Mouse (Mus musculus): ENCODE data around the gene Ppm1g. TPM values are rescaled to one million over a fixed set of nuclear protein-coding genes. Genes with fewer than 3 reads are reported as not detected.

The Ppm1g gene
- polyA plus RNA-seq, 1 experiment from 2014 or later: 177 TPM

DNA sequence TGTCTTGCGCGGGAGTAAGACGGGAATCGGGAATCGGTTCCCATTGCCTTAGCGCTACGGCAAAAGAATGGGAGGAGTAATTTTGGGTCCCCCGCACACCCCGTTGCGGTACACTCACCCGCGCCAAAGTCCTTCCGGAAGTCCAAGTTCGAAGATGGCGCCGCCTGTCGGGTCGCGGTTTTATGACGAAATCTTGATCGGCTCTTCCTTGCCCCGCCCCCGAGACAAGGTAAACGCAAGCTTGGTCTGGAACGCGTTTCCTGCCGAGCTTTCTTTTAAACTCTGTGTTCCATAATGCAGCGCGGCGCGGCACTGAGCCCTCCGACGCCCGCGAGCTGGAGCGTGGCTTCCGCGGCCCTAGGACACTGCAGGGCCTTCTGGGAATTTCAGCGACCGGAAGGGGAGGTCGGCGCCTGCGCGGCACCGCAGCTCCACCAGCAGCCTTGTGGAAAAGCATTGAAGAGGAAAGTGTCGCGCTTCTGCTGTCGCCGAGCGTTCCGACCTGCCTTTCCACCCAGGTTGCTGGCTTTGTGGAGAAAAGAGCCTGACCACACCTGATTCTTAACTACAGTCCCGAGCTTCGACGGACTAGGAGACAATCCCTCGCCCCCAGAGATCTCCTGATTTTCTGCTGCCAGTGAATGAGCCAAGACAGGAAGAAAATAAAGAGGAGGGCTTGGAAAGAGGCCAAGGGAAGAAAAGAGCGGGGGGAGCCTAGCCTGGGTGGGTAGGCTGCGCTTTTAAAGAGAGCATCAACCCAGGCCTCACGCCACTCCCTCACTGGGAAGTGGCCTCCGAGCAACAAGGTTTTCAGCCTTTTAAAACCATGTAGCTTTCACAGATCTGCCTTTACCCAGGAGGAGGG lies 40.5 kb downstream of the Ppm1g start, which contains the start of the genes Gm29609 and Gtf3c2:
Gene Gm29609, minus strand, starts transcription at position 146 of the 865 bp plus-strand sequence.
Gene Gtf3c2, minus strand, starts transcription at position 379 of the 865 bp plus-strand sequence.
- H3K27me3 ChIP-seq (ENCODE audit: control insufficient read depth, insufficient read depth, low read length): no peaks in the 10 kb centered on the region
- H3K4me2 ChIP-seq (ENCODE audit: low read depth, low read length, severe bottlenecking): peak within 1 kb of the TSS; percentile 81
- ATAC-seq (replicated peaks; ENCODE audit: low FRiP score) (peak; percentile 97), DNase-seq (ENCODE audit: low spot score) (peak; percentile 94)
- under 1% methylated on average over 59 of the region's 59 CpGs for WGBS
- H3K9ac ChIP-seq (ENCODE audit: low read length): peak within 1 kb of the TSS; percentile 79
- no peaks in the 10 kb centered on the region for H3K9me3 ChIP-seq (ENCODE audit: control insufficient read depth, low read length)
- H3K4me1 ChIP-seq (replicated peaks; ENCODE audit: control insufficient read depth, insufficient read depth, low read length): no peaks in the 10 kb centered on the region
- no peaks in the 10 kb centered on the region for H3K36me3 ChIP-seq (ENCODE audit: control insufficient read depth, insufficient read depth, low read length)
- H3K4me3 ChIP-seq (ENCODE audit: low read depth, low read length): peak within 1 kb of the TSS; percentile 91
- peak within 1 kb of the TSS; percentile 98 for H3K27ac ChIP-seq (ENCODE audit: low read depth, low read length)

DNA sequence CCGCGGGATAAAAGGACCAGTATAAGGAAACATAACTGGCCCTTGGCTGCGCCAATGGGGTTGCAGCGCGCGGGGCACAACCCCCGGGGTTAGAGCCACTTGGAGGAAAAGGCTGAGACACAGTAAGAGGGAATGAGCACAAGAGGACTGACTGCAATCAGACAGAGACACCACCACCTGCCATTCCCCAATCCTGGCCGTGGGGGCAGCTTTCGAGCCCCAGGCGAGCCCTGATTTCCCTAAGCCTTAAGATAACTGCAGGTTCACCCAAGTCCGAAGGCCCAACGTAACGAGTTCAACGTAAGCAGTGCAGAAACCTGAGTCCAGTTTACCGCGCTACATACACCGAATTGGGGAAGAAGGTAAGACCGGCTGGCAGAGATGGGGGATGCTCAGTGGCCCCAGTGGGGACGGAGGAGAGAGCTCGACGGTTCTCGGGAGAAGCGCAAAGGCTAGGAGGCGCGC lies 41.2 kb downstream of the Ppm1g start:
- Histone ChIP-seq H3K9ac (ENCODE audit: low read length) (peak overlapping the region; percentile 79), H3K27ac (ENCODE audit: low read depth, low read length) (peak overlapping the region; percentile 98), H3K36me3 (ENCODE audit: control insufficient read depth, insufficient read depth, low read length) (no peaks in the 10 kb centered on the region), H3K4me3 (ENCODE audit: low read depth, low read length) (peak overlapping the region; percentile 91), H3K27me3 (ENCODE audit: control insufficient read depth, insufficient read depth, low read length) (no peaks in the 10 kb centered on the region), H3K4me1 (replicated peaks; ENCODE audit: control insufficient read depth, insufficient read depth, low read length) (no peaks in the 10 kb centered on the region), H3K4me2 (ENCODE audit: low read depth, low read length, severe bottlenecking) (peak overlapping the region; percentile 81), H3K9me3 (ENCODE audit: control insufficient read depth, low read length) (no peaks in the 10 kb centered on the region)
- peak; percentile 59 for DNase-seq (ENCODE audit: low spot score)
- ATAC-seq (replicated peaks; ENCODE audit: low FRiP score): peak; percentile 63
- under 1% methylated on average over 25 of the region's 25 CpGs for WGBS

DNA sequence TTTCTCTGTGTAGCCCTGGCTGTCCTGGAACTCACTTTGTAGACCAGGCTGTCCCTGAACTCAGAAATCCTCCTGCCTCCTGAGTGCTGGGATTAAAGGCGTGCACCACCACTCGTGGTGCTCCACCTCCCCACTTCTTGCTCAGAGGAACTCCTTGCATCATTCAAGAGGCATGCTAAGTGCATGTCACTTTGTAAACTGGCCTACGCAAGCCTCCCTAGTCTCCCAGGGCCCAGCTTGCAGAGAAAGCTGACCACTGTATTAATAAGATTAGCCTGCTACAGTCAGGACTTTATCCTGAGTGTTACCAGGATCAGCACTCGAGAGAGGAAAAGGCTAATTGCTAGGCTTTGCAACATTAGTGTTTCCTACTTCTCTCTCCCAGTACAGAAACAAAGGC lies 51.9 kb downstream of the Ppm1g start:
- DNase-seq (ENCODE audit: low spot score): no peak
- Histone ChIP-seq H3K27ac (ENCODE audit: low read depth, low read length) (no peak overlapping the region), H3K4me3 (ENCODE audit: low read depth, low read length) (no peak overlapping the region), H3K27me3 (ENCODE audit: control insufficient read depth, insufficient read depth, low read length) (no peaks in the 10 kb centered on the region), H3K9ac (ENCODE audit: low read length) (no peak overlapping the region), H3K4me2 (ENCODE audit: low read depth, low read length, severe bottlenecking) (no peak overlapping the region), H3K4me1 (replicated peaks; ENCODE audit: control insufficient read depth, insufficient read depth, low read length) (no peaks in the 10 kb centered on the region), H3K9me3 (ENCODE audit: control insufficient read depth, low read length) (no peaks in the 10 kb centered on the region), H3K36me3 (ENCODE audit: control insufficient read depth, insufficient read depth, low read length) (peaks cover 23% of the 10 kb centered on the region)
- ATAC-seq (replicated peaks; ENCODE audit: low FRiP score): no peak
- 91% methylated on average over 4 of the region's 4 CpGs for WGBS

DNA sequence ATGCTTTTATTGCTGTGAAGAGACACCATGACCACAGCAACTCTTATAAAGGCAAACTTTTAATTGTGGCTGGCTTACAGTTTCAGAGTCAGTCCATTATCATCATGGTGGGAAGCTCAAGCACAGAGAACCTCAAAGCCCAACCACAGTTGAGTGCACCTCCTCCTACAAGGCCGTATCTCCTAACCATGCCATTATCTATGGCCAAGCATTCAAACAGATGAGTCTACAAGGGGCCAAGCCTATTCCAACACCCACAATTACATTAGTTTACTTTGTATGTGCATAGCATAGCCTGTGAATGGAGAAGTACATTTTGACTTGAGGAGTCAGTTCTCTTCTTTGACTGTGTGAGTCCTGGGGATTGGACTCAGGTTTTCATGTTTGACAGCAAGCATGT lies 55.6 kb downstream of the Ppm1g start:
- Histone ChIP-seq H3K36me3 (ENCODE audit: control insufficient read depth, insufficient read depth, low read length) (peaks cover 21% of the 10 kb centered on the region), H3K4me3 (ENCODE audit: low read depth, low read length) (no peak overlapping the region)
- WGBS: 94% methylated on average over 1 of the region's 1 CpGs

DNA sequence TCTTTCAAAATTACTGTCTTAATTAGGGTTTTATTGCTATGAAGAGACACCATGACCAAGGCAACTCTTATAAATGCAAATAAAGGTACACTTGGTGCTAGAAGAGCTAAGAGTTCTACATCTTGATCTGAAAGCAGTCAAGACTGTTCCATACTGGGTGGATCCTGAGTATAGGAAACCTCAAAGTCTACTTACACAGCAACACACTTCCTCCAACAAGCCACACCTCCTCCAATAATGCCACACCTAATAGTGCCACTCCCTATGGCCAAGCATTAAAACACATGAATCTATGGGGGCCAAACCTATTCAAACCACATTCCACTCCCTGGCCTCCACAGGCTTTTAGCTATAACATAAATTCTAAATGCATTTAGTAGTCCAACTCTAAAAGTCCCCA lies 58.0 kb downstream of the Ppm1g start:
- no peak overlapping the region for H3K9ac ChIP-seq (ENCODE audit: low read length)
- ATAC-seq (replicated peaks; ENCODE audit: low FRiP score): no peak
- no peaks in the 10 kb centered on the region for H3K9me3 ChIP-seq (ENCODE audit: control insufficient read depth, low read length)
- no peaks in the 10 kb centered on the region for H3K27me3 ChIP-seq (ENCODE audit: control insufficient read depth, insufficient read depth, low read length)
- H3K36me3 ChIP-seq (ENCODE audit: control insufficient read depth, insufficient read depth, low read length): peaks cover 15% of the 10 kb centered on the region
- no peak overlapping the region for H3K4me3 ChIP-seq (ENCODE audit: low read depth, low read length)
- no peak for DNase-seq (ENCODE audit: low spot score)
- no peak overlapping the region for H3K4me2 ChIP-seq (ENCODE audit: low read depth, low read length, severe bottlenecking)
- H3K4me1 ChIP-seq (replicated peaks; ENCODE audit: control insufficient read depth, insufficient read depth, low read length): no peaks in the 10 kb centered on the region
- no peak overlapping the region for H3K27ac ChIP-seq (ENCODE audit: low read depth, low read length)

More for the DNA sequence above, 55.6 kb downstream of the Ppm1g start:
- no peaks in the 10 kb centered on the region for H3K27me3 ChIP-seq (ENCODE audit: control insufficient read depth, insufficient read depth, low read length)
- H3K4me1 ChIP-seq (replicated peaks; ENCODE audit: control insufficient read depth, insufficient read depth, low read length): no peaks in the 10 kb centered on the region
- H3K4me2 ChIP-seq (ENCODE audit: low read depth, low read length, severe bottlenecking): no peak overlapping the region
- DNase-seq (ENCODE audit: low spot score) (no peak), ATAC-seq (replicated peaks; ENCODE audit: low FRiP score) (no peak)
- H3K9ac ChIP-seq (ENCODE audit: low read length): no peak overlapping the region
- H3K27ac ChIP-seq (ENCODE audit: low read depth, low read length): no peak overlapping the region
- no peaks in the 10 kb centered on the region for H3K9me3 ChIP-seq (ENCODE audit: control insufficient read depth, low read length)

DNA sequence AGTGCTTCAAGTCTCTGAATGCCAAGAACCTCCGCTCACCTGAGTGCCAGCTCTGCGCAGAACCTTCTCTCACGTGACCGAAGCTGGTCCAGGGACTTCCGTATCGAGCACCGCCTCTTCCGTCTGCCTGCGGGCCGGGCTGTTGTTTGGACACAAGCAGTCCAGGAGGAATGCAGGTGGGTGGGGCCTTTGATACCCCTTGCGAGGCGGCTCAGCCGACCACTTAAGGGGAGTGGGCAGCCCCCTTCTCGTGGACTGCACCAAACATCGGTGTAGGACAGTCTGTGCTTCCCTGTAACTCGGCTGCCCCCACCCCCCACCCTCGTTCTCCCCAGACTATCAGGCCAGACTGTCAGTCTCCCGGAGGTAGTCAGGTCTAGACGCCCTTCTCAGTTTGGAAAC lies 66.3 kb downstream of the Ppm1g start, which contains the start of gene Mpv17:
Gene Mpv17, minus strand, starts transcription at position 100 of the 402 bp plus-strand sequence.
- Histone ChIP-seq H3K4me1 (replicated peaks; ENCODE audit: control insufficient read depth, insufficient read depth, low read length) (peaks cover 5% of the 10 kb centered on the region; the same call in 1 of the 2 replicates), H3K27me3 (ENCODE audit: control insufficient read depth, insufficient read depth, low read length) (no peaks in the 10 kb centered on the region), H3K4me2 (ENCODE audit: low read depth, low read length, severe bottlenecking) (peak within 1 kb of the TSS; percentile 94), H3K9me3 (ENCODE audit: control insufficient read depth, low read length) (no peaks in the 10 kb centered on the region), H3K4me3 (ENCODE audit: low read depth, low read length) (peak within 1 kb of the TSS; percentile 58), H3K36me3 (ENCODE audit: control insufficient read depth, insufficient read depth, low read length) (peaks cover 13% of the 10 kb centered on the region; the same call in 1 of the 2 replicates), H3K9ac (ENCODE audit: low read length) (peak within 1 kb of the TSS; percentile 72), H3K27ac (ENCODE audit: low read depth, low read length) (no peak within 1 kb of the TSS)
- peak; percentile 88 for DNase-seq (ENCODE audit: low spot score)
- WGBS: under 1% methylated on average over 19 of the region's 19 CpGs
- peak; percentile 93 for ATAC-seq (replicated peaks; ENCODE audit: low FRiP score)

DNA sequence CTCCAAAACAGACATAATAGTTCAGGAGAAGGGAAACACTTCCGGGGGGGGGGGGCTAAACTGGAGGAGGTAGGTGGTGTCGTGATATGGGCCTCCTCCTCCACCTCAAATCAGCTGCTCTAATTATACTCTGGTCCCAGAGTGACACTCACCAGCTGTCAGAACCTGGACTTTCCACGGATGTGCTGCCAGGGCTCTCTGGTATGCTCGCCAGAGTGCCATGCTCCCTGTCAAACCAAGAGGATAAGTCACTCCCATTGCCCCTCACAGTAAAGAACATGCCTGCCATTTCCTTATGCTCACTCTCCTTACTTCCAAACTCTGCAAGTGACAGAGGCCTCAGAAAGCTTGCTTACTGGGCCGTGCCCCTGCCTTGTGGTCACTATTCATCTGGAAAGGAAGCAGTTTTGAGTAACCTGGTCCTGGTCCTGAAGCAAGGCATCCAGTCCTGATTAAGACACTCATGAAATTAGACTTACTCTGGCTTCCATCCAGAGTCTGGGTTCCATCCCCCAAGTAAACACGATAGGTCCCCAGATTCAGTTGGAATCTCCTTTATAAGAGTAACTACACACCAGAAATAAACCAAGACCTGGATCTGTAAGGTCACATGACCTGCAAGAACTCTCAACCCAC lies 66.9 kb downstream of the Ppm1g start:
- ATAC-seq (replicated peaks; ENCODE audit: low FRiP score) (peak; percentile 31), DNase-seq (ENCODE audit: low spot score) (no peak)
- Histone ChIP-seq H3K36me3 (ENCODE audit: control insufficient read depth, insufficient read depth, low read length) (peaks cover 13% of the 10 kb centered on the region; the same call in 1 of the 2 replicates), H3K27ac (ENCODE audit: low read depth, low read length) (no peak overlapping the region), H3K27me3 (ENCODE audit: control insufficient read depth, insufficient read depth, low read length) (no peaks in the 10 kb centered on the region), H3K9me3 (ENCODE audit: control insufficient read depth, low read length) (no peaks in the 10 kb centered on the region), H3K9ac (ENCODE audit: low read length) (peak overlapping the region; percentile 72), H3K4me2 (ENCODE audit: low read depth, low read length, severe bottlenecking) (peak overlapping the region; percentile 94), H3K4me1 (replicated peaks; ENCODE audit: control insufficient read depth, insufficient read depth, low read length) (peaks cover 5% of the 10 kb centered on the region; the same call in 1 of the 2 replicates), H3K4me3 (ENCODE audit: low read depth, low read length) (peak overlapping the region; percentile 58)
- 41% methylated on average over 6 of the region's 6 CpGs for WGBS

All from forebrain, embryonic 11.5 days (tissue).